Mouse (Mus musculus) gastrocnemius, adult 8-10 months (tissue): ENCODE measurements around the gene Man2a2. TPM values are rescaled to one million over a fixed set of nuclear protein-coding genes. Genes with fewer than 3 reads are reported as not detected.

ENCODE experiments used
- DNase-seq, 2 experiments: peaks; one replicate each; pipeline ENCODE4 v3.0.0; 2022; ENCODE audit warnings: low spot score in 2 of 2
- total RNA-seq, 4 experiments: library from RNA; stranded (reverse); gene quantifications; 2 replicates each; pipeline ENCODE4 v1.2.4; 2022

Gene Man2a2
- total RNA-seq, result 100 to 1,000 TPM; 139 to 171 (median 148) TPM

GRCm38 (mm10) chr7:80371041-80371751, at the start of gene Man2a2:
Man2a2 (minus strand) TSS chr7:80371375.
- peak; percentile 62 to 72 for DNase-seq

- DNase-seq, result no peak
Measured at GRCm38 (mm10) chr7:80420586-80420985, 49.4 kb upstream of the Man2a2 start.

GRCm38 (mm10) chr7:80419278-80419677, 48.1 kb upstream of the Man2a2 start:
- DNase-seq, result no peak

GRCm38 (mm10) chr7:80418036-80418435, 46.9 kb upstream of the Man2a2 start:
- no peak for DNase-seq

GRCm38 (mm10) chr7:80417601-80418000, 46.4 kb upstream of the Man2a2 start:
- no peak for DNase-seq

GRCm38 (mm10) chr7:80416969-80417368, 45.8 kb upstream of the Man2a2 start:
- no peak for DNase-seq

- no peak for DNase-seq
Measured at GRCm38 (mm10) chr7:80414303-80414855, 43.2 kb upstream of the Man2a2 start.

GRCm38 (mm10) chr7:80413512-80414302, 42.5 kb upstream of the Man2a2 start:
- no peak for DNase-seq

GRCm38 (mm10) chr7:80412781-80413180, 41.6 kb upstream of the Man2a2 start:
- DNase-seq, result no peak

GRCm38 (mm10) chr7:80412279-80412678, 41.1 kb upstream of the Man2a2 start:
- no peak for DNase-seq

- DNase-seq, result no peak
Measured at GRCm38 (mm10) chr7:80410380-80410779, 39.2 kb upstream of the Man2a2 start.

- DNase-seq, result no peak
Measured at GRCm38 (mm10) chr7:80407712-80408111, 36.5 kb upstream of the Man2a2 start.

GRCm38 (mm10) chr7:80406186-80406585, 35.0 kb upstream of the Man2a2 start:
- no peak for DNase-seq

- no peak for DNase-seq
Measured at GRCm38 (mm10) chr7:80405188-80405695, 34.1 kb upstream of the Man2a2 start, which contains the start of gene Furin. Furin (minus strand) TSS chr7:80405436.

- no peak for DNase-seq
Measured at GRCm38 (mm10) chr7:80404101-80404894, 33.1 kb upstream of the Man2a2 start.

- peak; percentile 80 to 82 for DNase-seq
Measured at GRCm38 (mm10) chr7:80403551-80403950, 32.4 kb upstream of the Man2a2 start.

GRCm38 (mm10) chr7:80402651-80403321, 31.6 kb upstream of the Man2a2 start:
- peak; percentile 34 to 56 for DNase-seq

- DNase-seq, result no peak
Measured at GRCm38 (mm10) chr7:80401860-80402641, 30.9 kb upstream of the Man2a2 start.

GRCm38 (mm10) chr7:80401041-80401859, 30.1 kb upstream of the Man2a2 start:
- DNase-seq, result no peak
